Mouse (Mus musculus) kidney, postnatal 0 days (tissue): ENCODE measurements at regions not wholly inside any gene's neighbourhood (a gene's known extent, or its start where the extent isn't known, plus 50 kb on each side); places are given as distances from the start of the nearest gene placed in this dataset.

Experiments
- ATAC-seq: fragments of 200-750 bp; cut with Nextera tagmentation; replicated peaks from 2 replicates; pipeline ENCODE4 v1.8.0; 2017; ENCODE audit warnings: low read depth, moderate number of reproducible peaks, moderate TSS enrichment, moderate library complexity; ENCODE audit not compliant: low FRiP score
- DNase-seq: peaks from one replicate; pipeline ENCODE4 v3.0.0-alpha.2; 2016; ENCODE audit warnings: low spot score
- H3K27ac ChIP-seq: fragments of 300-500 bp; sonication (generic); 2 replicates; pipeline ENCODE4 v1.5.1; 2014; ENCODE audit warnings: mild to moderate bottlenecking
- H3K27me3 ChIP-seq: fragments of 300-500 bp; sonication (generic); 2 replicates; pipeline ENCODE4 v1.6.1; 2014; ENCODE audit warnings: low read length, mixed read lengths; ENCODE audit not compliant: insufficient read depth
- H3K36me3 ChIP-seq: fragments of 300-500 bp; sonication (generic); 2 replicates; pipeline ENCODE4 v1.6.1; 2014; ENCODE audit warnings: low read length, mixed read lengths; ENCODE audit not compliant: insufficient read depth
- H3K4me1 ChIP-seq: fragments of 300-500 bp; sonication (generic); replicated peaks from 2 replicates; pipeline ENCODE4 v1.6.1; 2014; ENCODE audit warnings: antibody characterized with exemption, low read length, mixed read lengths; ENCODE audit not compliant: insufficient read depth
- H3K4me2 ChIP-seq: fragments of 300-500 bp; sonication (generic); 2 replicates; pipeline ENCODE4 v1.6.1; 2014; ENCODE audit warnings: mild to moderate bottlenecking, low read length, moderate library complexity, mixed read lengths
- H3K4me3 ChIP-seq: fragments of 300-500 bp; sonication (generic); replicated peaks from 2 replicates; pipeline ENCODE4 v1.5.1; 2014; ENCODE audit warnings: low read depth, low read length
- H3K9ac ChIP-seq: fragments of 300-500 bp; sonication (generic); 2 replicates; pipeline ENCODE4 v1.6.1; 2014; ENCODE audit warnings: low read depth, low read length
- H3K9me3 ChIP-seq: fragments of 300-500 bp; sonication (generic); replicated peaks from 2 replicates; pipeline ENCODE4 v1.6.1; 2016; ENCODE audit warnings: low read length, inconsistent platforms, mixed read lengths
- CTCF ChIP-seq: IDR thresholded peaks from 2 replicates; pipeline ENCODE4 v1.5.1; 2016; ENCODE audit warnings: antibody characterized with exemption, low read depth, mild to moderate bottlenecking, moderate library complexity
- WGBS: fragments of 180-500 bp; shearing (Covaris S2); extraction: QIAGEN DNeasy Blood & Tissue Kit; methylation state at CpG from one replicate; pipeline ENCODE4 v1.1.7; 2014; 5-methylcytosine and 5-hydroxymethylcytosine counted together

GRCm38 (mm10) chr13:5546011-5546410 is 315.3 kb upstream of the Klf6 start:
- ATAC-seq, result no peak
- H3K9me3 ChIP-seq, result no peaks in the 10 kb centered on the region
- no peak overlapping the region for H3K27ac ChIP-seq
- no peak for TF ChIP-seq CTCF
- no peak overlapping the region for H3K9ac ChIP-seq
- H3K36me3 ChIP-seq, result no peaks in the 10 kb centered on the region
- no peak overlapping the region for H3K4me2 ChIP-seq
- no peaks in the 10 kb centered on the region for H3K27me3 ChIP-seq
- WGBS, result 87% methylated on average over 2 of the region's 2 CpGs
- H3K4me3 ChIP-seq, result no peak overlapping the region
- H3K4me1 ChIP-seq, result no peaks in the 10 kb centered on the region
- no peak for DNase-seq

GRCm38 (mm10) chr13:5546937-5547336 is 314.3 kb upstream of the Klf6 start:
- Histone ChIP-seq H3K4me2 (no peak overlapping the region), H3K27ac (no peak overlapping the region), H3K4me1 (no peaks in the 10 kb centered on the region), H3K36me3 (no peaks in the 10 kb centered on the region), H3K27me3 (no peaks in the 10 kb centered on the region), H3K4me3 (no peak overlapping the region), H3K9me3 (no peaks in the 10 kb centered on the region), H3K9ac (no peak overlapping the region)
- TF ChIP-seq CTCF, result no peak
- 83% methylated on average over 1 of the region's 1 CpGs for WGBS
- ATAC-seq (no peak), DNase-seq (no peak)

- DNase-seq (no peak), ATAC-seq (no peak)
- no peaks in the 10 kb centered on the region for H3K4me1 ChIP-seq
- TF ChIP-seq CTCF, result no peak
- WGBS, result 90% methylated on average over 1 of the region's 1 CpGs
- no peaks in the 10 kb centered on the region for H3K9me3 ChIP-seq
- no peak overlapping the region for H3K27ac ChIP-seq
- no peak overlapping the region for H3K9ac ChIP-seq
- H3K4me2 ChIP-seq, result no peak overlapping the region
- no peak overlapping the region for H3K4me3 ChIP-seq
- H3K27me3 ChIP-seq, result no peaks in the 10 kb centered on the region
- no peaks in the 10 kb centered on the region for H3K36me3 ChIP-seq
Observed at GRCm38 (mm10) chr13:5548768-5549167, 312.5 kb upstream of the Klf6 start.

- 71% methylated on average over 4 of the region's 4 CpGs for WGBS
- TF ChIP-seq CTCF, result no peak
- H3K27me3 ChIP-seq, result no peaks in the 10 kb centered on the region
- H3K4me1 ChIP-seq, result no peaks in the 10 kb centered on the region
- no peak overlapping the region for H3K9ac ChIP-seq
- no peaks in the 10 kb centered on the region for H3K9me3 ChIP-seq
- no peak overlapping the region for H3K4me3 ChIP-seq
- no peaks in the 10 kb centered on the region for H3K36me3 ChIP-seq
- ATAC-seq, result no peak
- no peak overlapping the region for H3K4me2 ChIP-seq
- DNase-seq, result peak; percentile 8
- H3K27ac ChIP-seq, result no peak overlapping the region
Observed at GRCm38 (mm10) chr13:5549175-5549574, 312.1 kb upstream of the Klf6 start.

GRCm38 (mm10) chr13:5549747-5550146 is 311.5 kb upstream of the Klf6 start:
- DNase-seq, result no peak
- Histone ChIP-seq H3K9ac (no peak overlapping the region), H3K27me3 (no peaks in the 10 kb centered on the region), H3K4me3 (no peak overlapping the region), H3K4me2 (no peak overlapping the region), H3K36me3 (no peaks in the 10 kb centered on the region), H3K27ac (no peak overlapping the region), H3K4me1 (no peaks in the 10 kb centered on the region), H3K9me3 (no peaks in the 10 kb centered on the region)
- TF ChIP-seq CTCF, result no peak
- ATAC-seq, result 0 out of 2 replicates have a peak, but pooled peaks have one; percentile 40
- WGBS, result 95% methylated on average over 7 of the region's 7 CpGs

GRCm38 (mm10) chr13:5550354-5550753 is 310.9 kb upstream of the Klf6 start:
- H3K4me2 ChIP-seq, result no peak overlapping the region
- DNase-seq, result no peak
- H3K4me3 ChIP-seq, result no peak overlapping the region
- no peaks in the 10 kb centered on the region for H3K4me1 ChIP-seq
- TF ChIP-seq CTCF, result no peak
- no peaks in the 10 kb centered on the region for H3K9me3 ChIP-seq
- H3K9ac ChIP-seq, result no peak overlapping the region
- no peak for ATAC-seq
- no peaks in the 10 kb centered on the region for H3K27me3 ChIP-seq
- no peak overlapping the region for H3K27ac ChIP-seq
- WGBS, result 92% methylated on average over 3 of the region's 3 CpGs
- no peaks in the 10 kb centered on the region for H3K36me3 ChIP-seq

- Histone ChIP-seq H3K36me3 (no peaks in the 10 kb centered on the region), H3K27me3 (no peaks in the 10 kb centered on the region), H3K9ac (no peak overlapping the region), H3K4me3 (no peak overlapping the region), H3K9me3 (no peaks in the 10 kb centered on the region), H3K4me1 (no peaks in the 10 kb centered on the region), H3K27ac (no peak overlapping the region), H3K4me2 (no peak overlapping the region)
- ATAC-seq (no peak), DNase-seq (no peak)
- 93% methylated on average over 4 of the region's 4 CpGs for WGBS
- no peak for TF ChIP-seq CTCF
Observed at GRCm38 (mm10) chr13:5551131-5551530, 310.2 kb upstream of the Klf6 start.
